Mouse (Mus musculus) layer of hippocampus, postnatal 25 days (tissue): ENCODE measurements around the gene Mob2. TPM values are rescaled to one million over a fixed set of nuclear protein-coding genes. Genes with fewer than 3 reads are reported as not detected.

Source experiments
- DNase-seq, 2 experiments: peaks; one replicate each; pipeline ENCODE4 v3.0.0; 2022; ENCODE audit warnings: mixed read lengths in 2 of 2, low spot score in 1 of 2; ENCODE audit errors: extremely low spot score in 1 of 2
- total RNA-seq, 2 experiments: library from RNA; stranded (reverse); gene quantifications; 2 replicates each; pipeline ENCODE4 v1.2.3; 2021

Gene Mob2
- total RNA-seq, 2 experiments from 2014 or later, result 27.0 to 29.1 TPM

- DNase-seq, result no peak
Observed at GRCm38 (mm10) chr7:142034198-142034597, 26.7 kb downstream of the Mob2 start.

- DNase-seq, result no peak
Observed at GRCm38 (mm10) chr7:142030073-142030472, 30.8 kb downstream of the Mob2 start.

- no peak for DNase-seq
Observed at GRCm38 (mm10) chr7:142025926-142026325, 34.9 kb downstream of the Mob2 start.

GRCm38 (mm10) chr7:142025196-142025595 lies 35.7 kb downstream of the Mob2 start:
- DNase-seq, result no peak

- DNase-seq, result no peak
Observed at GRCm38 (mm10) chr7:142020827-142021226, 40.0 kb downstream of the Mob2 start.

- no peak for DNase-seq
Observed at GRCm38 (mm10) chr7:142019699-142020098, 41.2 kb downstream of the Mob2 start.

- DNase-seq, result peak in 1 of 2 experiments; percentile 54
Observed at GRCm38 (mm10) chr7:142016562-142016961, 44.3 kb downstream of the Mob2 start.

- DNase-seq, result no peak
Observed at GRCm38 (mm10) chr7:142001597-142002340, 59.1 kb downstream of the Mob2 start.

- DNase-seq, result no peak
Observed at GRCm38 (mm10) chr7:142000661-142001060, 60.2 kb downstream of the Mob2 start.

GRCm38 (mm10) chr7:141994121-141994520 lies 66.7 kb downstream of the Mob2 start:
- no peak for DNase-seq

- no peak for DNase-seq
Observed at GRCm38 (mm10) chr7:141991183-141991582, 69.7 kb downstream of the Mob2 start.

- DNase-seq, result no peak
Observed at GRCm38 (mm10) chr7:141988314-141988806, 72.5 kb downstream of the Mob2 start.

GRCm38 (mm10) chr7:141981237-141981636 lies 79.6 kb downstream of the Mob2 start:
- no peak for DNase-seq

- DNase-seq, result no peak
Observed at GRCm38 (mm10) chr7:141979247-141979646, 81.6 kb downstream of the Mob2 start.

GRCm38 (mm10) chr7:141978003-141978402 lies 82.9 kb downstream of the Mob2 start:
- DNase-seq, result no peak

GRCm38 (mm10) chr7:141972831-141973619 lies 87.8 kb downstream of the Mob2 start:
- peak in 1 of 2 experiments; percentile 48 for DNase-seq

- DNase-seq, result no peak
Observed at GRCm38 (mm10) chr7:141966281-141966680, 94.6 kb downstream of the Mob2 start.

GRCm38 (mm10) chr7:141962521-141962920 lies 98.3 kb downstream of the Mob2 start:
- DNase-seq, result no peak

GRCm38 (mm10) chr7:141961491-141961890 lies 99.4 kb downstream of the Mob2 start:
- no peak for DNase-seq

GRCm38 (mm10) chr7:141960926-141961325 lies 99.9 kb downstream of the Mob2 start:
- DNase-seq, result no peak

- no peak for DNase-seq
Observed at GRCm38 (mm10) chr7:141959133-141959532, 101.7 kb downstream of the Mob2 start.
